Mouse (Mus musculus) lung, adult 2 months (tissue): ENCODE measurements around the gene Fam160a1. TPM values are rescaled to one million over a fixed set of nuclear protein-coding genes. Genes with fewer than 3 reads are reported as not detected.
A peak's percentile ranks its signal among the peaks of the same experiment; 100 is the strongest.

Experiments
- DNase-seq: peaks from one replicate; pipeline ENCODE4 v3.0.0; 2022
- H3K4me1 ChIP-seq: fragments of 200-500 bp; 2 replicates; pipeline ENCODE4 v1.6.1; 2011; ENCODE audit warnings: low read length; ENCODE audit not compliant: control insufficient read depth, insufficient read depth
- H3K4me3 ChIP-seq: fragments of 200-500 bp; replicated peaks from 2 replicates; pipeline ENCODE3; 2011; ENCODE audit warnings: low read depth, mild to moderate bottlenecking, control low read depth, low read length; ENCODE audit errors: extremely low read depth
- CTCF ChIP-seq: fragments of 200-500 bp; IDR thresholded peaks from 2 replicates; pipeline ENCODE4 v1.5.1; 2011; ENCODE audit warnings: mild to moderate bottlenecking, low read length, control low read depth; ENCODE audit not compliant: insufficient read depth
- POLR2A ChIP-seq: fragments of 200-500 bp; IDR thresholded peaks from 2 replicates; pipeline ENCODE4 v1.6.1; 2011; ENCODE audit warnings: low read depth, mild to moderate bottlenecking, control low read depth, low read length, borderline replicate concordance; ENCODE audit errors: extremely low read depth
- WGBS: fragments of 180-500 bp; shearing (Covaris S2); methylation state at CpG from one replicate; pipeline ENCODE4 v1.1.7; 2018; 5-methylcytosine and 5-hydroxymethylcytosine counted together
- polyA plus RNA-seq: library from polyadenylated mRNA; depleted of rRNA; stranded (reverse); fragments of >200 nt; gene quantifications from 2 replicates; pipeline ENCODE4 v1.2.3, GENCODE M21; 2012; rRNA removed

The Fam160a1 gene
- 9.8 and 14.0 TPM in 2 replicates for polyA plus RNA-seq

DNA sequence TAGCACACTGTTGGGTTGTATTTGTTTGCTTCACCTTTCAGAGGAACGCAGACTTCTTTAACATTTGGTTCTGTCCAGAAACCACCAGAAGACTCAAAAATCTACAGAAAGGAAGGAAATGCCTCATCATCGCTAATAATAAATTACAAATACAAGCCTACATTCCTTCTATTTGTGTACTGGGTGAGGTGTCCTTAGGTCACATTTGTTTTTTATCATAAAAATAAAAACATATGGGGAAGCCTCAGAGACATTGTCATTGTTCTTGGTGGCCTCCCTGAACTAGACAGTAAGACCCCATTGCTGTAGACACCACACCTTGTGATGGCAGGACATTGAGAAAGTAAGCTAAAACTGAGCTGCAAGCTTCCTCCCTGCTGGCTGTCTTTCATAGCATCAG lies at the start of gene Fam160a1:
Fam160a1 (minus strand) TSS at position 101 of the 400 bp plus-strand sequence.
- Histone ChIP-seq H3K4me1 (peaks cover 4% of the 10 kb centered on the region; the same call in 1 of the 2 replicates), H3K4me3 (no peak within 1 kb of the TSS)
- WGBS: 83% methylated on average over 2 of the region's 2 CpGs
- no peak for DNase-seq
- TF ChIP-seq POLR2A: no peak
- TF ChIP-seq CTCF: no peak

DNA sequence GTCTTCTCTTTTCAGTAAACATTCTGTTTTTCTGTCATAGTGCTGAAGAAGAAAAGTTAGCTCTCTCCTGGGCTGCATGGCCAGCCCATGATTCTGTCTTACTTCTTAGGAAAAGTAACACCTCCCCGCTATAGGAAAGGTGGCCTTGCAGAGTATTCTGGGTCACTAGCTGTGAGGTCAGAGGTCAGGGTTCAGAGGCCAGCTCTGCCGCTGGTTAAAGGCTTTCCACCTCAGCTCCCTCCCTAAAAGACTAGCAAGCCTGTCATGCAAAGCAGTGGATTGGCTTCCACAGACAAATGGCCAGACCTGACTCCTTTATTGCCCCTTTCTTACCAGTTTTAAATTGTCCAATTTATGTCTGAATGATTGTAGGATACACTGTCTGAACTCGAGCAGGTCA lies 46.9 kb upstream of the Fam160a1 start:
- TF ChIP-seq POLR2A: no peak
- no peak for TF ChIP-seq CTCF
- WGBS: 48% methylated on average over 3 of the region's 3 CpGs
- DNase-seq: no peak
- Histone ChIP-seq H3K4me3 (no peak overlapping the region), H3K4me1 (peaks cover 5% of the 10 kb centered on the region)

DNA sequence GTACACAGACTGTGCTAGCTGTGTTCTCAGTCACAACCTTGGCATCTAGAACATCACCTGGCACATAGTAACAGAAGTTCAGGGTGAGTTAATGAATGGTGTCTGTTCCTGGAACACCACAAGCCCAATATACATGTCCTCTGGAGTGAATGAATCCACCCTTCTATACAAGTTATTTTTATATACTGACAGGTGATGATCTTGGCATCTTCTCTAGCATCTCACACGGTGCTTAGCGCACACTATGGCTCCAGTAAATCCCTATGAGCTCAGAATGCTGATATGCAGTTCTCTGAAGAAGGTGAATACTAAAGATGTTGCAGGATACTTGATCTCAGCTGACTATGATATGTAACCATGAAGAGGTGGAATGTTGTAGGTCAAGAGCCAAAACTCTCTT lies 45.8 kb upstream of the Fam160a1 start:
- Histone ChIP-seq H3K4me1 (peaks cover 5% of the 10 kb centered on the region), H3K4me3 (no peak overlapping the region)
- DNase-seq: no peak
- TF ChIP-seq POLR2A: no peak
- no peak for TF ChIP-seq CTCF
- WGBS: 82% methylated on average over 2 of the region's 2 CpGs

DNA sequence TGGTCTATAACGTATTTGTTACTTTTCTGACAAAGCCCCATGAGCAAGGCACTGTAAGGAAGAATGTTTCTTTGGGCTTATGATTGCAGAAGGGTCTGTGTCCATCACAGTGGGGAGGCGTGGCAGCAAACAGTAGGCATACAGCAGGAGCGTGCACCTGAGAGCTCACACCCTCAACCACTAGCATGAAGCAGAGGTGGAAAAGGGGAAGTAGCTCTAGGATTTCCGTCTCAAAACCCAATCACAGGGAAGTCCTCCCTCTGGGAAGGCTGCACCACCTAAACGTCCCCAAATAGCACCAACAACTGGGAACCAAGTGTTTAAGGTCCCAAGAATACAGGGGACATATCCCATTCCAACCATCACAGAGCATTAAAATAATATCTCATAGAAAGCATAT lies 43.9 kb upstream of the Fam160a1 start:
- Histone ChIP-seq H3K4me1 (peaks cover 7% of the 10 kb centered on the region), H3K4me3 (no peak overlapping the region)
- no peak for DNase-seq
- TF ChIP-seq CTCF (no peak), POLR2A (no peak)
- WGBS: 72% methylated on average over 5 of the region's 5 CpGs

DNA sequence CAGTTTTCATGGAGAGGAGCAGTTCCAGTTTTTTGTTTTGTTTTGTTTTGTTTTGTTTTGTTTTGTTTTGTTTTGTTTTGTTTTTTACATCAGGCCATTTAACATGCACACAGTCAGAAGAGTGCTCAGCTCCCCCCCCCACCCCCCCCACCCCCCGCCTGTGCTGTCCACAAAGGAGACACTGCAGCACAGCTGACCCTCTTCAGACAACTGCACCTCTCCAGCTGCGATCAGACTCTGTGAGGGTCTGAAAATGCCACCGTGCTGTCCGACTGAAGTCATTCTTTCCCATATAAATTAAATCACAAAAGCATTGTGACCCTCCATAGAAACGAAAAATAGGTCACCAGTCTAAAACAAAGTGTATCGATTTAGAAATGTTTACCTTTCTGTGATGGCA lies 42.2 kb upstream of the Fam160a1 start:
- TF ChIP-seq CTCF (no peak), POLR2A (no peak)
- 57% methylated on average over 6 of the region's 6 CpGs for WGBS
- no peak for DNase-seq

DNA sequence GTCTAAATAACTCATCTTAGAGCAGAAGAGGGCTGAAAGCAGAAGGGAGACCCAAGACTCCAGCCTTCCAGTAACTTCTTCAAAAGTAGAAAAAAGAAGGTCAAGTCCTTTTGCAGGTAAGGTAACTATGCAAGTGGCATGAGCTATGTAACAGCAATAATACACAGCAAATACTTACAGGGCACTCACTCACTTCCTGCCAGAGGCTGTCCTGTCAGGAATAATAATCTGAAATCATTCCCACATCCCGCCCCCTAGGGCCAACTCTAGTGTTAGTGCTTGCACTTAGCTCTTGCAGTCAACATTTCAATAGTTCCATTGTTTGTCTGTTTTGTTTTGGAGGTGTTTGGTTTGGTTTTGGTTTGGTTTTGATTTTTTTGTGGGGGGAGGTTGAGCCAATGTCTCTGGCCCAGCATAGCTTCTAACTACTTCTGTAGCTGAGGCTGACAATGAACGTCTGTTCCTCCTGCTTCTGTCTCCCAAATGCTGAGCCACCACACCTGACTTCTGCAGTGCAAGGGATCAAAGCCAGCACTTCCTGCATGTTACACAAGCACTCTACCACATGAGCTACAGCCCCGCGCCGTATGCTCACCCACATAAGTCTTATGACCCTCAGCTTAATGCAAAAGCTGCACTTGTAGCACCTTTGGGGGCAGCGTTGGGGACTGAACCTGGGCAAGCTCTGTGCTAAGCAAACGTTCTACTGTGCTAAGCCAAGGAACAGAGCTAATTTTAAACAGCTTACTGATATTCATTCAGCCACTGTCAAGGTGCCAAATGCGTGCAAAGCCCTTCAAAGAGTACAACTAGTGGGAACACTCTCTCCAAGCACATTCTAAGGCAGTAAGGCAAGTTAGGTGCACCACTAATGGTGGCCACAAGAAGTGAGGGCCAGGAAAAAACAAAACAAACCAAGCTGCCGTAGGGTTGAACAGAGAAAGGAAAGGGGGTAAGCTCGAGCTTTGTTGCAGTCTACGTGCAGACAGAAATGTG lies 41.3 kb upstream of the Fam160a1 start:
- 37% methylated on average over 11 of the region's 11 CpGs for WGBS
- peak; percentile 46 for DNase-seq
- TF ChIP-seq POLR2A (no peak), CTCF (no peak)

More for the DNA sequence above, 42.2 kb upstream of the Fam160a1 start:
- H3K4me3 ChIP-seq: no peak overlapping the region
- H3K4me1 ChIP-seq: peaks cover 6% of the 10 kb centered on the region

DNA sequence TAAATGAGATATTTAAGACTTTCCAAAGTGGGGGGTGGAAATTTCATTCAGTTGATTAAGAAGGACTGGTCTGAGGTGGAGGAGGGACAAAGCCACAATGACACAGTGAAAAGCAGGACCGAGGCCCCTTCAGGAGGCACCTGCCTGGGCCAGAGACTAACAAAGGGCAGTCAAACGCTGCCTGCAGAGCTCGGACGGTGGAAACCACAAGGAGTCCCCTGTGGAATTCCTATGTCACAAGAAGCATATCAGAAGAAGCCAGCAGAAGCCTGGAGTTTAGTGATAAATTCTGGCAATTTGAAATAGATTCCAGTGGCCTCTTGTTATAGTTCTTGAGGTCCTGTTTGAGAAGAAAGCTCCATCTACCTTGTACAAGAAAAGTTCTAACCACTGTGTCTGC lies 40.0 kb upstream of the Fam160a1 start:
- no peak for TF ChIP-seq POLR2A
- no peak for TF ChIP-seq CTCF
- Histone ChIP-seq H3K4me3 (no peak overlapping the region), H3K4me1 (peaks cover 5% of the 10 kb centered on the region)
- 60% methylated on average over 4 of the region's 4 CpGs for WGBS
- no peak for DNase-seq

More for the DNA sequence above, 41.3 kb upstream of the Fam160a1 start:
- Histone ChIP-seq H3K4me3 (no peak overlapping the region), H3K4me1 (peaks cover 4% of the 10 kb centered on the region)

DNA sequence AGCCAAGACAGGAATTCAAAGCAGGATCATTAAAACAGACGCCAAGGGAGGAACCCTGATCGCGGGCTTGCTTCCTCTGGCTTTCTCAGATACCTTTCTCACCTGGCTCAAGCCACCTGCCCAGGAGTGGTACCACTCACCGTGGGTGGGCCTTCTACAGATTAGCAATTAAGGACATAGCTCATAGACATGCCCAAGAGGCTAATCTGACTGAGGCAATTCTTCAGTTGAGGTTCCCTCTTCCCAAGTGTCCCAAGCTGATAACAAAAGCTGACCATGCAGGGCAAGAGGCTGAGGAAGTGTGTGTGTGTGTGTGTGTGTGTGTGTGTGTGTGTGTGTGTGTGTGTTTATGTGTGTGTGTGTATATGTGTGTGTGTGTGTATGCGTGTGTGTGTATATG lies 38.9 kb upstream of the Fam160a1 start:
- 67% methylated on average over 5 of the region's 5 CpGs for whole genome bisulfite sequencing
- Histone ChIP-seq H3K4me1 (peaks cover 5% of the 10 kb centered on the region), H3K4me3 (no peak overlapping the region)
- no peak for DNase-seq
- TF ChIP-seq CTCF (no peak), POLR2A (no peak)

DNA sequence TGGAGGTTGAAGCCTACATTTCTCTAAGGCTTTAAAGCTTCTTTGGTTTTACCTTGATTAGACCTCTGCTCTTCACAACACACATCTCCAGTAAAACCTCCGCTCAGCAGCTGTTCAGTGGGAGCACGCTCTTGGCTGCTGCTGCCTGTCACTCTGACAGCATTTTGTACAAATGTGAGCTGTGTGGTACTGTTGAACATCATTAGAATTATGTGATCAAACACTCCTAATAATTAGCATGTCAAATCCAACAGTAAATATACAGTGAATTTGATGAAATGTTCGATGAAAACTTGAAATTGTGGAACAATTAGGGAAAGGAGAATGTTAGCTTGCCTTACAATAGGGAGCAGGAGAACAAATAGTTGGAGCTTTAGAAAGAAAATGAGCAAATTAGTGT lies 38.0 kb upstream of the Fam160a1 start:
- Histone ChIP-seq H3K4me1 (peaks cover 5% of the 10 kb centered on the region), H3K4me3 (no peak overlapping the region)
- no peak for TF ChIP-seq POLR2A
- TF ChIP-seq CTCF: no peak
- DNase-seq: no peak
- 94% methylated on average over 3 of the region's 3 CpGs for WGBS

DNA sequence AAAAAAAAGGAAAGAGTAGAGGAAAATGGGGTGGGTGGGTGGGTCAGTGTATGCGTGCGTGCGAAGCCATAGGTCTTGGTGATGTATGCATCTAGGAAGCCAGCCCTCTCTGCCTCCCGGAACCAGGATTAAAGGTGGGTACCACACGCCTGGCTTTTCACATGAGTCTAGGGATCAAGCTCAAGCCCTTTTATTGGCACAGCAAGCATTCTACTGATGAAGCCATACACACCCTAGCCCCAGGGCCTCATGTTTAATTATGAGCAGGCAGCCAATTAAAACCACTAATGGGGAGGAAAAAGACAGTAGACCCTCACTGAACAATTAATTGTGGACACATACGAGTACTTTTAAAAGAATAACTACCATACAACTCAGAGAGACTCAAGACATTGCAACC lies 37.1 kb upstream of the Fam160a1 start:
- no peak for DNase-seq
- no peak for TF ChIP-seq POLR2A
- no peak for TF ChIP-seq CTCF
- Histone ChIP-seq H3K4me1 (peaks cover 5% of the 10 kb centered on the region), H3K4me3 (no peak overlapping the region)
- WGBS: 93% methylated on average over 6 of the region's 6 CpGs
